Mouse (Mus musculus) neural tube, embryonic 12.5 days (tissue): ENCODE data around the gene Atxn3. TPM values are rescaled to one million over a fixed set of nuclear protein-coding genes. Genes with fewer than 3 reads are reported as not detected.

Experiments
- ATAC-seq: fragments of 200-750 bp; cut with Nextera tagmentation; 2 replicates; pipeline ENCODE4 v1.8.0; 2017; ENCODE audit warnings: low read depth, mild to moderate bottlenecking, moderate TSS enrichment, moderate library complexity; ENCODE audit not compliant: low FRiP score
- H3K27ac ChIP-seq: fragments of 300-500 bp; sonication (generic); 2 replicates; pipeline ENCODE4 v1.5.1; 2016
- H3K27me3 ChIP-seq: fragments of 300-500 bp; sonication (generic); replicated peaks from 2 replicates; pipeline ENCODE4 v1.6.1; 2016; ENCODE audit warnings: mild to moderate bottlenecking
- H3K36me3 ChIP-seq: fragments of 300-500 bp; sonication (generic); 2 replicates; pipeline ENCODE4 v1.6.1; 2016; ENCODE audit warnings: mild to moderate bottlenecking
- H3K4me1 ChIP-seq: fragments of 300-500 bp; sonication (generic); 2 replicates; pipeline ENCODE4 v1.6.1; 2016
- H3K4me2 ChIP-seq: fragments of 300-500 bp; sonication (generic); replicated peaks from 2 replicates; pipeline ENCODE4 v1.6.1; 2016; ENCODE audit warnings: mild to moderate bottlenecking
- H3K4me3 ChIP-seq: fragments of 300-500 bp; sonication (generic); 2 replicates; pipeline ENCODE4 v1.5.1; 2016
- H3K9ac ChIP-seq: fragments of 300-500 bp; sonication (generic); 2 replicates; pipeline ENCODE4 v1.6.1; 2016; ENCODE audit warnings: mild to moderate bottlenecking
- H3K9me3 ChIP-seq: fragments of 300-500 bp; sonication (generic); 2 replicates; pipeline ENCODE4 v1.6.1; 2016; ENCODE audit warnings: mild to moderate bottlenecking
- WGBS: fragments of 180-500 bp; shearing (Covaris S2); methylation state at CpG from one replicate; pipeline ENCODE4 v1.1.7; 2016; 5-methylcytosine and 5-hydroxymethylcytosine counted together
- polyA plus RNA-seq: library from polyadenylated mRNA; unstranded; fragments of >200 nt; fragmentation: Nextera tagmentation; extraction: Ambion mirVana; gene quantifications from 2 replicates; pipeline ENCODE4 v1.2.1, GENCODE M21; 2016

Gene Atxn3
- 14.7 and 16.9 TPM in 2 replicates for polyA plus RNA-seq

DNA sequence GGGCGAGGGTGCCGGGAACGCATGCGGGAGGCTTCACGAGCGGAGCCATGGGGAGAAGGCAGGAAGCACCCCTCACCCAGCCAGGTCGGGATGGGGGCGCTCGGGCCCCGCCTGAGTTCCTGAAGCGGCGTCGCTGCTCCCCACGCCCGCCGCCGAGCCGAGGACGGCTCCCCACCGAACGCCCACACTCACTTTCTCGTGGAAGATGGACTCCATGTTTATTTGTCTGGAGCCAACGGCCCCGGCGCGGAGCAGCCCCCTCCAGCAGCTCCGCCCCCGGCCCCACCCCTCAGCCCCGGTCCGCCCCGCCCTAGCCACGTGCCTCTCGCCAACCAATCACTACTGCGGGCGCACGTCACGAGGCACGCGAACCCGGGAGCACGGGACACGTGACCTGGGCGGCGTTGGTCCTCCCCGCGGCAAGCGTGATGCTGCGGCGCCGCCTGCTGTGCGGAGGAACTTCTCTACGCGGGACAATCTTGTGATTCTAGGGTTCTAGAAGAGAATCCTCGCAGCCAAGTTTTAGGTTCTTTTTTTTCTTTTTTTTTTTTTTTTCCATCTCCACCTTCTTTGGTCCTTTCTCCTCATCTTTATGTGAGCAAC lies at the start of gene Atxn3:
Atxn3 (minus strand) TSS at position 305 of the 603 bp plus-strand sequence.
- peak within 1 kb of the TSS; percentile 70 for H3K4me3 ChIP-seq
- H3K9ac ChIP-seq, result peak within 1 kb of the TSS; percentile 79
- no peaks in the 10 kb centered on the region for H3K27me3 ChIP-seq
- H3K4me1 ChIP-seq, result peaks cover 4% of the 10 kb centered on the region
- peak; percentile 99 for ATAC-seq
- no peaks in the 10 kb centered on the region; the same call in 1 of the 2 replicates for H3K36me3 ChIP-seq
- no peaks in the 10 kb centered on the region for H3K9me3 ChIP-seq
- peak within 1 kb of the TSS; percentile 75 for H3K4me2 ChIP-seq
- H3K27ac ChIP-seq, result no peak within 1 kb of the TSS
- under 1% methylated on average over 54 of the region's 54 CpGs for WGBS

DNA sequence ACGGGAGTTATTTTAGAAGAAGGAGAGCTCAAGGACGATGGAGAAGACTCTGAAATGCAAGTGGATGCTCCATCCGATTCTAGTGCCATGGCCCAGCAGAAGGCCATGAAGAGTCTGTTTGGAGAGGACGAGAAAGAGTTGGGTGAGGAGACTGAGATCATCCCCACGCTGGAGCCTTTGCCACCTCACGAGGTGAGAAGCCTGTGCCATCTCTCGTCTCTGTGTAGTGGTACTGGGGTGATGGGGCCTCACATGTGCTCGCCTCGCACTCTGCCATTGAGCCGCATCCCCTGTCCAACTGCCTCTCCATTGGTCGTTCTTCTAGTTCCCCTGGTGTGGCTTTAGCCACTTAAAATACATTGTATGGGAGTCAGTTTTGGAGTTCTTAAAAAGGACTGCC lies 42.7 kb upstream of the Atxn3 start:
- no peaks in the 10 kb centered on the region for H3K4me1 ChIP-seq
- no peaks in the 10 kb centered on the region for H3K9me3 ChIP-seq
- no peak overlapping the region for H3K27ac ChIP-seq
- no peaks in the 10 kb centered on the region for H3K27me3 ChIP-seq
- H3K4me3 ChIP-seq, result no peak overlapping the region
- no peak overlapping the region for H3K9ac ChIP-seq
- WGBS, result 95% methylated on average over 11 of the region's 11 CpGs
- peaks cover 84% of the 10 kb centered on the region for H3K36me3 ChIP-seq
- H3K4me2 ChIP-seq, result no peak overlapping the region
- ATAC-seq, result no peak

DNA sequence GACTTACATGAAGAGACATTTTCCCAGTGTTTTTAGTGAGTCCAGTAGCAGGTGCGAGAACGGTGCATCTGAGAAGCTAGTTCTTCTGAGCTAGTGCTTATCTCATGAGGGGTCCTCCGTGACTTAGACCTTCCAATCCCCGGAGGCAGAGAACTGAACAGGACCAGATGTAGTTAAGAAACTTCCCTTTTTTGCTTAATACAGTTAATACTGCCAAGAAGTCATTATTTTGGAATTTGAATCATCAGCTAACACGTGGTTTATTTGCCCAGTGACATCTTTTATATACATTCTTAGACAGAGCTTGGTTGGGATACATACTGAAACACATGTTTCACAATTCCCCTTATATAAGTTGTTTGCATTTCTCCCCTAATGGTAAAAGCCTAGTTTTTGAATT lies 40.9 kb upstream of the Atxn3 start:
- peaks cover 84% of the 10 kb centered on the region for H3K36me3 ChIP-seq
- 96% methylated on average over 5 of the region's 5 CpGs for WGBS

DNA sequence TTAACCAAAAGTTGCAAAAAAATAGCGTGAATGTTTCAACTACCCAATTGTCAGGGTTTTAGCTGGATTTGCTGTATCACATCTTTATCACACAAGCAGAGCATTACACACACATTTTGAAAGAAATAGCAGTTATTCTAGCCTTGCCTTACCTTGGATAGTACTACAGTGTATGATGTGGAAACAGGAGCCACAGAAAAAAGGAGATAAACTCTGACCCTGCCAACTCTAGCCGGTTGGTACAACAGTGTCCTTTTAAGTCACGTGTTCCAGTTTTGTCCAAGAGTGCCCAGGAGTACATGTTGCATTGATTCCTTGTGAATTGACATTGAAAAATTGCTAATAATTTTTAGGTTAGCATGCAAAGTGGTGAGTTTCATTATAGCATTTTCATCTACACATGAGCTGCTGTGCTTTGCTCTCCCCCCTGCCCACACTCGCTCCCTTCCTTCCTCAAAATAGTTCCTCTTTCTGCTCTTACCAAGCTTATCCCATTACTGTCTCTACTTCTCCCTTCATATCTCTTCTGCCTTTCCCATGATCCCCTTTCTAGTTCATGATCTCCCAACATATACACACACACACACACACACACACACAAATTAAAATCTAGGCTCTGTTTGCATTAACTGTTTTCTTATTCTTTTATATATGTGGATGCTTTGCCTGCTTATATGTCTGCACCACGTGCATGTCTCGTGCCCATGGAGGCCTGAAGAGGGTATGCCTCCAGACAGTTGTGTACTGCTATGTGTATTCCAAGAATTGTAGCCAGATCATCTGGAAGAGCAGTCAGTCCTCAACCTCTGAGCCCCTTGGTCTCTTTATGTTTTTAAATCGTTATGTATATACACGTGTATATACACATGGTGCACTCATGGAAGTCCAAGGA lies 36.8 kb upstream of the Atxn3 start:
- H3K4me3 ChIP-seq, result no peak overlapping the region
- H3K36me3 ChIP-seq, result peaks cover 78% of the 10 kb centered on the region
- H3K27ac ChIP-seq, result no peak overlapping the region
- H3K4me1 ChIP-seq, result no peaks in the 10 kb centered on the region
- H3K4me2 ChIP-seq, result no peak overlapping the region
- no peaks in the 10 kb centered on the region for H3K9me3 ChIP-seq
- no peak overlapping the region for H3K9ac ChIP-seq
- WGBS, result 95% methylated on average over 8 of the region's 8 CpGs
- no peaks in the 10 kb centered on the region for H3K27me3 ChIP-seq
- no peak for ATAC-seq

More for the DNA sequence above, 40.9 kb upstream of the Atxn3 start:
- H3K27me3 ChIP-seq, result no peaks in the 10 kb centered on the region
- ATAC-seq, result no peak
- no peak overlapping the region for H3K9ac ChIP-seq
- H3K27ac ChIP-seq, result no peak overlapping the region
- no peak overlapping the region for H3K4me3 ChIP-seq
- no peak overlapping the region for H3K4me2 ChIP-seq
- H3K4me1 ChIP-seq, result no peaks in the 10 kb centered on the region
- H3K9me3 ChIP-seq, result no peaks in the 10 kb centered on the region

DNA sequence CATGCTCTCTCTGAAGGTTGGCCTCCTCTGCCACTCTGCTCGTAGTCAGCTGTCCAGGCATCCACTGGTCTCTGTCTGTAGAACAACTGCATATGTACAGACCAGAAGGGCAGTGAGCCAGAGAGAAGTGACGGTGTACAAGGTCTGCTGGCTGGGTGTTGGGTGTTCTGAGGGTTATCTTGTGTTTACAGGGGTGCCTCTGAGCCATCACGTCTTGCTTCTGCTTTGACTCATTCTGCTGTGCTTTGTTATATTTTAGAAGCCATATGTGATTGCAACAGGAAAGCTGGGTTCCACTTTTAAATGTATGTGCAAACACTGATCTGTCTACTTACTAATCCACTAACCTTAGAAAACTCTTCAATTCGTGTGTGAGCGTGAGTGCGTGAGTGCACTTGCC lies 29.6 kb upstream of the Atxn3 start:
- no peak overlapping the region for H3K4me2 ChIP-seq
- ATAC-seq, result no peak
- H3K9me3 ChIP-seq, result no peaks in the 10 kb centered on the region
- H3K27ac ChIP-seq, result no peak overlapping the region
- H3K9ac ChIP-seq, result no peak overlapping the region
- no peak overlapping the region for H3K4me3 ChIP-seq
- 90% methylated on average over 6 of the region's 6 CpGs for WGBS
- no peaks in the 10 kb centered on the region for H3K4me1 ChIP-seq
- H3K36me3 ChIP-seq, result peaks cover 80% of the 10 kb centered on the region
- H3K27me3 ChIP-seq, result no peaks in the 10 kb centered on the region

DNA sequence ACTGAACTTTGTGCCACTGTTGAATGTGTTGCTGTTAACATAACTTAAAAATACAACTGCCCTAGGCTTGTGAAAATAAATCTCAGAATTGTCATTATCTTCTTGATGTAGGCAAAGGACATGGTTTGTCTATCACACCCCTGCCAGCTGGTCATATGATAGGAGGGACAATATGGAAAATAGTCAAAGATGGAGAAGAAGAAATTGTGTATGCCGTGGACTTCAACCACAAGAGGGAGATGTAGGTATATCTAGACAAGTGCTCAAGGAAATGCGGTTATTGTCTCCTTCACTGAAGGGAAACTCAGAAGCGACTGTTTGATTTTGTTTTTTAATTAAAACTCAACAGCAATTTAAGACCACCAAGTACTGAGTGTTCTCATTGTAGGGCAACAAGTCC lies 27.1 kb upstream of the Atxn3 start:
- WGBS, result 88% methylated on average over 3 of the region's 3 CpGs
- Histone ChIP-seq H3K4me1 (no peaks in the 10 kb centered on the region), H3K9me3 (no peaks in the 10 kb centered on the region), H3K36me3 (peaks cover 58% of the 10 kb centered on the region), H3K27me3 (no peaks in the 10 kb centered on the region), H3K27ac (no peak overlapping the region), H3K9ac (no peak overlapping the region), H3K4me2 (no peak overlapping the region), H3K4me3 (no peak overlapping the region)
- no peak for ATAC-seq

DNA sequence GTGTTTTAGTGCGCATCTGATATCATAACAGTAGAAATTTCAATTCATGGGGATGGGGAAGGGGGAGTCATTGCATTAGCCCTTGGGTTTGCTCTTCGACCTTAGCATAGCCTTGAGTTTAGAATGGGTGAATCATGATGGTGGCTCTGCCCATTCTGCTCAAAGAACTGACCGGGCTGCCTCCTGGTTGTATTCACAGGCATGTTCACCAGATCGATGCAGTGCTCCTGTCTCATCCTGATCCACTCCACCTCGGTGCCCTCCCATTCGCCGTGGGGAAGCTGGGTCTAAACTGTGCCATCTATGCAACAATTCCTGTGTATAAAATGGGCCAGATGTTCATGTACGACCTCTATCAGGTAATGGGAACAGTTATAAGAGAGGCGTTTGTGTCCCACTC lies 24.9 kb upstream of the Atxn3 start:
- 91% methylated on average over 9 of the region's 9 CpGs for WGBS
- Histone ChIP-seq H3K4me2 (no peak overlapping the region), H3K27ac (no peak overlapping the region), H3K36me3 (peaks cover 40% of the 10 kb centered on the region), H3K4me1 (no peaks in the 10 kb centered on the region), H3K27me3 (no peaks in the 10 kb centered on the region), H3K9me3 (no peaks in the 10 kb centered on the region), H3K9ac (no peak overlapping the region), H3K4me3 (no peak overlapping the region)
- no peak for ATAC-seq

DNA sequence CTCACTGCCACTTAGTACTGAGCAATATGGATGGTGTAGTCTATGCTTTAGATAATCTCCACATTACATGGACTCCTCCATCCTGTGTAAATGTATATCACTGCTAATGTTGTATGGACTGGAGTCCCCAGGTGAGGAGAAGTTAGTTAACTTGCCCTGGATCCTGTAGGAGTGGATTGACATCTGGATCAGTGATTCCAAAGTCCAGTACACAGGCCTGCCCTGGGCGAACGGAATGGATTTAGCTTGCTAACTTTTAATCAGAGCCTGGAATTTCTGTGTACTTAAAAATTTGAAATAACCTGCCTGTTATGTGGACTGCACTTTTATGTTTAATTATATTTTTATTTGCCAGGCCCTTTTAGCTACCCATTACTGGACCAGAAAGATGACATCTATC lies 23.5 kb upstream of the Atxn3 start:
- H3K36me3 ChIP-seq, result peaks cover 28% of the 10 kb centered on the region

DNA sequence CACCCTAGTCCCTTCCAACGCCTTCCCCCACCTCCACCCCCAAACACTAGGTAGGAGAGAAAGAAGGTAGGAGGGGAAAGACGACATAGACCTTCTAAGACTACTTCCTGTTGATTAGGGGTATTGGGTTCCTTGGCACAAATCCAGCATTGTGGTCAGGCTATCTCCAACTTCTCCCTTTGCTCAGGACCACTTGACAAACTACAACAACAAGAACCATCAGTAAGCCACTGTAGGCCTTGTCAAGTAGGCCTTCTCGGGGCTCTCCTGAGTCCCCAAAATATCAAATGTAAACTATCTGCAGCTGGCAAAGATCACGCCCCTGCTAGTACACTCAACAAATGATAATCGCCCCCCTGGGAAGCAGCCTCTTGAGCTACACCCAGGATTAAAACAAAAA lies 22.2 kb upstream of the Atxn3 start:
- peaks cover 23% of the 10 kb centered on the region for H3K36me3 ChIP-seq
- 85% methylated on average over 5 of the region's 5 CpGs for whole genome bisulfite sequencing
- H3K9ac ChIP-seq, result no peak overlapping the region
- H3K4me3 ChIP-seq, result no peak overlapping the region
- ATAC-seq, result no peak
- no peaks in the 10 kb centered on the region for H3K27me3 ChIP-seq
- H3K4me1 ChIP-seq, result peaks cover 12% of the 10 kb centered on the region
- no peak overlapping the region for H3K4me2 ChIP-seq
- H3K27ac ChIP-seq, result no peak overlapping the region
- no peaks in the 10 kb centered on the region for H3K9me3 ChIP-seq

More for the DNA sequence above, 23.5 kb upstream of the Atxn3 start:
- no peak for ATAC-seq
- H3K27ac ChIP-seq, result no peak overlapping the region
- peaks cover 12% of the 10 kb centered on the region for H3K4me1 ChIP-seq
- no peak overlapping the region for H3K4me3 ChIP-seq
- H3K4me2 ChIP-seq, result no peak overlapping the region
- H3K27me3 ChIP-seq, result no peaks in the 10 kb centered on the region
- H3K9ac ChIP-seq, result no peak overlapping the region
- H3K9me3 ChIP-seq, result no peaks in the 10 kb centered on the region
- WGBS, result 88% methylated on average over 2 of the region's 2 CpGs

DNA sequence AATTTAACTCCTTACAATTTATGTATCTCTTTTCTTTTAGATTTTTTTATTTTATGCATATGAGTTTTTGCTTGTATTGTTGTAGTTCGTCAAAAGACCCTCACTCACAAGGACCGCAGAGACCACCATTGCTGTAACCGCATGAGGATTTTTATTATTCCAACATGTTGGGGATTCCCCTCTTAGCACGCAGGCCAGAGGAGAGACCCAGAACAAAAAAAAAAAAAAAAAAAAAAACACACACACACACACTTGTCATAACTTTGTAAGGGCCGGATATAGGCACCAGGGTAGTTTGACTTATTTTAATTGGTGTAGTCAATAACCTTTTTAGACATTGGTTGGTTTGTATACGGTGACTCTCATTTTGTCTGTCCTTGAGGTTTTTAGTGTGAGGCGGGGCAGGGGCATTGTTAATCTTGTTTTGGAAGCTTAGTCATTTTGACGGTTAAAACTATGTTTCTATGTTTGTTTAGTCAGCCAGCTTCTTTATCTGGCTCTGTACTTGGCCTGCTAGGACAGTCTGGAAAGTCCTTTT lies 21.2 kb upstream of the Atxn3 start:
- 94% methylated on average over 8 of the region's 8 CpGs for WGBS
- Histone ChIP-seq H3K4me3 (no peak overlapping the region), H3K4me2 (no peak overlapping the region), H3K4me1 (peaks cover 19% of the 10 kb centered on the region), H3K36me3 (peaks cover 17% of the 10 kb centered on the region), H3K27ac (no peak overlapping the region), H3K9me3 (no peaks in the 10 kb centered on the region), H3K27me3 (no peaks in the 10 kb centered on the region), H3K9ac (no peak overlapping the region)
- ATAC-seq, result no peak

DNA sequence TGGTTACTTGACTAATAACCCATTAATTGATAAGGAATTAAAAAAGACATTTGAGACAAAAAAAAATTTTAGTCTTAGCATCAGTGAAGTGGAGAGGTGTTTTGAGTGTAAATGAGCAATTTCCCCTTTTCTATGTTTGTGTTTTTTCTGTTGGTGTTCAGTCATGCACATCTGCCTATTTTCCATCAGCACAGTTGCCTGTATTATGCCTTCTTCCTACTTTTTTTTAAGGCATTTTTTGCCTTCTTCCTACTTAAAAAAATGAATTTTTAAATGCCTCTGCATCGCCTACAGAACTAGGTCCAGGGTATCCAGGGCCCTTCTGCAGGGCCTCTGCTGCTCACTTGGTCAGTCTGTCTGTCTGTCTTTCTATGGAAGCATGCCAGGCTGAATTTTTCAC lies 20.5 kb upstream of the Atxn3 start:
- peaks cover 20% of the 10 kb centered on the region for H3K4me1 ChIP-seq
- no peak overlapping the region for H3K27ac ChIP-seq
- no peaks in the 10 kb centered on the region for H3K9me3 ChIP-seq
- H3K36me3 ChIP-seq, result peaks cover 10% of the 10 kb centered on the region
- WGBS, result 97% methylated on average over 1 of the region's 1 CpGs
- H3K4me3 ChIP-seq, result no peak overlapping the region
- no peaks in the 10 kb centered on the region for H3K27me3 ChIP-seq
- ATAC-seq, result no peak
- no peak overlapping the region for H3K4me2 ChIP-seq
- H3K9ac ChIP-seq, result no peak overlapping the region

DNA sequence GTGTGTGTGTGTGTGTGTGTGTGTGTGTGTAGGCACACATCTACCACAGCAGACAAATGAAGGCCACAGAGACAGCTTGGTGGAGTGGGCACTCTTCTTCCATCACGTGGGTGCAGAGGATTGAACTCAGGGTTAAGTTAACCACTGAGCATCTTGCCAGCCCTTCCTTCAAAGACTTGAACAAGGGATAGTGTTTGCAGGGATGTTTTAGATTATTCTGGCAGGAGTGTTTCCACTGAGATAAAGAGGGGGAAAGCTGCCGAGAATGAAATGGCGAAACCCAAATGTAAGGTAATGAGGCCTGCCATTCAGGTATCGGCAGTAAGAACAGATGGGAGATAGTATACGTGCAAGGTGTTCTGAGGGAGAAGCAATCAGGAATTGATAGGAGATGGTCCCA lies 20.1 kb upstream of the Atxn3 start:
- Histone ChIP-seq H3K27me3 (no peaks in the 10 kb centered on the region), H3K27ac (no peak overlapping the region), H3K4me3 (no peak overlapping the region), H3K36me3 (peaks cover 8% of the 10 kb centered on the region), H3K4me2 (no peak overlapping the region), H3K9ac (no peak overlapping the region), H3K4me1 (peaks cover 20% of the 10 kb centered on the region), H3K9me3 (no peaks in the 10 kb centered on the region)
- WGBS, result 91% methylated on average over 5 of the region's 5 CpGs
- no peak for ATAC-seq
